Mouse (Mus musculus): ENCODE measurements around the gene Mapk8ip2. TPM values are rescaled to one million over a fixed set of nuclear protein-coding genes. Genes with fewer than 3 reads are reported as not detected.
A peak's percentile ranks its signal among the peaks of the same experiment; 100 is the strongest.

The Mapk8ip2 gene
- total RNA-seq, 2 experiments from 2014 or later, result 254 to 279 TPM

DNA sequence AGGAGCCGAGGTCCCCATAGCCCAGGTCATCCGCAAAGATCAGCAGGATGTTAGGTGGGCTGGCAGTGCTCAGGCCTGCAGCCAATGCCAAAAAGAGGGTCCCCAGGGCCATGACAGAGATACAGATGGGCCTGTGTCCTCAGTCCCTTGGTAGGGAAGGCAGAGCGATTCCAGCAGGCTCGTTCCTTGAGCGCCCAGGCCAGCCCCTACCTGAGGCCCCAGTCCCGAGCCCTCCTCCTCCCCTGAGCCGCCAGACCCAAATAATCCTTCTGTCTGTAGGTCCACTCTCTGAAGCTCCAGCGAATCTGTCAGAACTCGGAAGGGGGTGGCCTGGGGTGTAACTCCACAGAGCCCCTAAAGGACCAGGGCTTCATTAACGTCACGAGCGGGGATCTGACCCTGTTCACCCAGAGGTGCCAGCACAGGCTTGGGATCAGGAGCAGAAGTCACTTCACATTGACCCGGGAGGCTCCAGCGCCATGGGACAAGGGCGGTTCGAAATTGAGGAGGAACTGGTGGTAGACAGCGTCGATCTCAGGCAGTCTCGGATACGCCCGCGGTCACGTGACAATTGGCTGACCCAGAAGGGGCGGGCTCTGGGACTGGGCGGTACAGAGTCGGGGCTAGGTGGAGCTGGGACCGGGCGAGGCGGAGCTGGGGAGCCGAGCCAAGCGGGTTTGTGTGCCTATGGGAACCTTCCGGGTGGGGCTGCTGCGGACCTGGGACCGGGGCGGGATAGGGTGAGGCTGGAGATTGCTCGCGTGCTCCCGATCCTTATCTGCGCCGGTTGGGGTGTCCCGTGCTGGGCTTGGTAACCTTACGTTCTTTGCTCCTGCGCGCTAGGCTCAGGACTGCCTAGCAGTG is 22.1 kb downstream of the Mapk8ip2 start:
- H3K27ac ChIP-seq, result peak overlapping the region; percentile 98
- H3K4me3 ChIP-seq, result peak overlapping the region; percentile 57
- DNase-seq (ENCODE audit: low spot score in 2 of 2), result peak; percentile 88 to 94
- TF ChIP-seq CTCF (conservative IDR thresholded peaks at IDR 0.05), result no peak

DNA sequence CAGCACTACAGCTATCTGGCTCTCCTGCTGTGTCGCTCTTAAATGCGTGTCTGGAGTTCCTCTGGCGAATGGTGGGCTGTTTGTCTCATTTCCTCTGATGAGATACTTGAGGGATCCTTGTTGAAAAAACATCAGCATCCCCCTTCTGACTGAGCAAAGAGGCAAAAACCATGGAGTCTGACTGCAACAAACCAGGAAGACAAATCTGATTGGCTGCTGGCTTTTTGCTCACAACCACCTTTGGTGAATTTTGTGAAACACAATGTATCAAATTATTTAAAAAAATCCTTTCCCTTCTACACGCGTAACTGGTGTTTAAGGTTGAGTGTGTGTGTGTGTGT is 22.7 kb downstream of the Mapk8ip2 start:
- H3K27ac ChIP-seq, result peak overlapping the region; percentile 98
- peak overlapping the region; percentile 57 for H3K4me3 ChIP-seq
- no peak for DNase-seq (ENCODE audit: low spot score in 2 of 2)
- no peak for TF ChIP-seq CTCF (conservative IDR thresholded peaks at IDR 0.05)

DNA sequence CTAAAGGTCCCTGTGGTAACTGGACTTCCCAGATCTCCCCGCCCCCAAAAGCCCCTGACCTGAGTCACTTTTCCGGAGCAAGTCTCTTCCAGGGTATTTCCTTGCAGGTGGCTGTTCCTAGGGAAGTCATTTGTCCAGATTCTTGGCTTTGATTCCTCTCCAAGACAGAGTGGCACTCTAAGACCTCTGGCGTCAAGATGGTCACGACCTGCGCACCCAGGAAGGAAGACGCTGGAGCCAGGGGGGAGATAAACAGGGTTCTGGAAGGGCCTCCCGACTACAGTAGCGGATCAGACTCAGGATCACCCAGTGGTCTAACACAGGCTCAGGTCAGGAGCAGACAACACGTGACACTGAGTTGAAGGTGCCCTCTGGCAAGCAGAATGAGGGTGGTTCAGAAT is 23.4 kb downstream of the Mapk8ip2 start, which contains the start of gene Arsa:
Arsa (minus strand) TSS at position 335 of the 401 bp plus-strand sequence.
- no peak for TF ChIP-seq CTCF (conservative IDR thresholded peaks at IDR 0.05)
- Histone ChIP-seq H3K27ac (peak within 1 kb of the TSS; percentile 98), H3K4me3 (peak within 1 kb of the TSS; percentile 57)
- no peak for DNase-seq (ENCODE audit: low spot score in 2 of 2)

DNA sequence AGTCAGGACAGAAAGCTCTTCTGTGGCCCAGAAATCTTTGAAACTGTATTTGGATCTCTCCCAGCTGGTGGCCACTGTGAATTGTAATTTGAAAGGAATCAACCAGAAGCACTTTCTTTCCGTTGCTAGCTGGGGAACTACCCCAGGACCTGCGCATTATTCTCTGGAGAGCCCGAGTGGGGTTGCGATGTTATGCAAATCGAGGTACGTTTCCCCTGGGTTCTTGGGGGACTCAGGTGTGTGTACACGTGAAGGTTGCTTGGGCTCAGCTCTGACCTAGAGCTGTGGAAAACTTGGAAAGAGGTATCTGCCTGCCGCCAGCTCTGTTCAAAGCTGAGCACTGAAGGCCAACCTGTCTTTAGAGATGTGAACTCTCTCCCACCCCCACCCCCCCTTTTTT is 24.1 kb downstream of the Mapk8ip2 start:
- 0 out of 2 replicates have a peak overlapping the region, but pooled peaks have one; percentile 43 for H3K27ac ChIP-seq
- TF ChIP-seq CTCF (conservative IDR thresholded peaks at IDR 0.05), result no peak
- no peak for DNase-seq (ENCODE audit: low spot score in 2 of 2)

DNA sequence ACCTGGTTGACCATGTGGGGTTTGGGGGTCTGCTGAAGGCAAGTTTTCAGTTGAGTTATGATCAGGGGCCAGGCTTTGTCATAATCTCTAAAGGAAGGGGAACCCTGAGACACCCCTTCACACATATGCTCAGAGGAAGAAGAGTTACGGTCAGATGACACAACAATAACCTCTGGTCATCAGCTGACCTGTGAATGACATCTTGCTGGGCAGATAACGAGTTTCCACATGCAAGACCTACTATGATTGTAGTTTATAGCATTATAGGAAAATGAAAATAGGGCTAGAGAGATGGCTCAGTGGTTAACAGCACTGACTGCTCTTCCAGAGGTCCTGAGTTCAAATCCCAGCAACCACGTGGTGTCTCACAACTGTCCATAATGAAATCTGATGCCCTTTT is 24.9 kb downstream of the Mapk8ip2 start:
- no peak for TF ChIP-seq CTCF (conservative IDR thresholded peaks at IDR 0.05)
- H3K4me3 ChIP-seq, result no peak overlapping the region
- no peak overlapping the region for H3K27ac ChIP-seq
- no peak for DNase-seq (ENCODE audit: low spot score in 2 of 2)

More for the DNA sequence above, 24.1 kb downstream of the Mapk8ip2 start:
- H3K4me3 ChIP-seq, result no peak overlapping the region

DNA sequence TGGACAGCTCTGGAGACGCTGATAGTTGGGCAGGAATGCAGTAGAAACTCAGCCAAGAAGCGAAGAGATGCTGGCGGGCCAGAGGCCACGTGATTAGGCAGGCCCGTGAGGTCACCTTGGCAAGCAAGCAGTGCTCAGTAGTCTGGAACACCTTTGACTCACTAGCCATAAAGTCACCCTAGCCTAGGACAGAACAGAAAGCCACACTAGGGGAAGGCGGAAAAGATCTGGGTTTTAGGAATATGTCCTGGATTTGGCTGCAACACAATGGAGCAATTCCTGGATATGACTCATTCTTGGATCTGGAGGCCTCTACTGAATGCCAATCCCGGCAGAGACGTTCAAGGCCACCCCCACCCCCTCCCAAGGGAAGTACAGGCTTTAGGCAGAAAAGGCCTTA is 26.9 kb downstream of the Mapk8ip2 start:
- no peak for TF ChIP-seq CTCF (conservative IDR thresholded peaks at IDR 0.05)
- DNase-seq (ENCODE audit: low spot score in 2 of 2), result no peak
- no peak overlapping the region for H3K4me3 ChIP-seq
- peak overlapping the region; percentile 65 for H3K27ac ChIP-seq

DNA sequence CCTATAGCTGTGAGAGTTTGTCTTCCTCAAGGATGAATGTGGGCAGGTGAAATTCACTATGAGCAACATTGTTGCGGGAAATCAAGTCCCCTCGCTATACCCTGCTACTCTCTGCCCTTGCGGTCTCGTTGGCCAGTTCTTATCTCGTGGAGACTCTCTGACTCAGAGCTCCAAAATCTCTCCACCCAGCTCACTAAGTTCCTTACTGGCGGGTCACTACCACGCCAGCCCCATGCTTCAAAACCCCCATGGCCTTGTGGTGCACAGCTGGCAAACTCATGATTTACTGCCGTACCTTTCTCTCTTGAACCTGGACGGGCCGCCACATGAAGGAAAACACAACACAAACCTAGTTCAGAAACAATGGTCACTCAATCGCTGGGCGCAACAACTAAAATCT is 34.5 kb downstream of the Mapk8ip2 start:
- Histone ChIP-seq H3K27ac (no peak overlapping the region), H3K4me3 (no peak overlapping the region)
- no peak for TF ChIP-seq CTCF (conservative IDR thresholded peaks at IDR 0.05)

DNA sequence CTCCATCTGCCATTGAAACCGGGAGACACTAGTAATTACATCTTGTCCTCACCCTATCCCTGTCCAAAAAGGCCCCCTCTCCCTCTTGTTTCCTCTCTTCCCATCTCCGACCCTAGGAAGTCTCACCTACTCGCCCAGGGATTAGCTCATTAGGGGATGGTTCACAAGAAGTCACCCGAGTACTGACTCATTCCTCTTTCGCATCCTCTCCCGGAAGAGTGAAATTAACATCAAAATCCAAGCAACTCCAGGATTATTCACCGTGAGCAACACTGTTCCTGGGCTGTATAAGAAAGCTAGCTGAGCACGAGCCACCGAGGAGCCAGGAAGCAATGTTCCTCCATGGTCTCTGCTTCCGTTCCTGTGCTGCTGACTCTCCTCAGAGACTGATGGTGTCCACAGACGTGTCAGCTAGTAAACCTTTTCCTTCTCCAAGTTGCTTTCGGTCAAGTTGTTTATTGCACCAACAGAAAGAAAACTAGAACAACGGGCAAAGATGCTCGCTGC is 35.0 kb downstream of the Mapk8ip2 start:
- TF ChIP-seq CTCF (conservative IDR thresholded peaks at IDR 0.05), result no peak
- Histone ChIP-seq H3K4me3 (no peak overlapping the region), H3K27ac (no peak overlapping the region)
- DNase-seq (ENCODE audit: low spot score in 2 of 2), result no peak

More for the DNA sequence above, 34.5 kb downstream of the Mapk8ip2 start:
- DNase-seq (ENCODE audit: low spot score in 2 of 2), result no peak

DNA sequence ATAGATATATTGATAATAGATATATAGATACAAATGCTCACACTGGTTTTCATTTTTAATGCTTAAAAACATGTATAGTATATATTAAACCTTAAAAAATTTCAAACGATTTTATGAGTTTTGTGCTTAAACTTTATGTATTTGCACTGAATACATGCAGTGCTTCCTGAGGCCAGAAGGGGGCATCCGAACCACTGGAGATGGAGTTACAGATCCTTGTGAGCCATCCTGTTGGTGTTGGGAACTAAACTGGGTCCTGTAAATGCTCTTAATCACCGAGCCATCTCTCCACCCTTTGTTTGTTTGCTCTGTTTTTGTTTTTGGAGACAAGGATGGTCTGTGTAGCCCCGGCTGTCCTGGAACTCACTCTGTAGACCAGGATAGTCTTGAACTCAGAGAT is 41.3 kb downstream of the Mapk8ip2 start:
- no peak overlapping the region for H3K4me3 ChIP-seq
- no peak overlapping the region for H3K27ac ChIP-seq
- TF ChIP-seq CTCF (conservative IDR thresholded peaks at IDR 0.05), result peak; percentile 73
- no peak for DNase-seq (ENCODE audit: low spot score in 2 of 2)

DNA sequence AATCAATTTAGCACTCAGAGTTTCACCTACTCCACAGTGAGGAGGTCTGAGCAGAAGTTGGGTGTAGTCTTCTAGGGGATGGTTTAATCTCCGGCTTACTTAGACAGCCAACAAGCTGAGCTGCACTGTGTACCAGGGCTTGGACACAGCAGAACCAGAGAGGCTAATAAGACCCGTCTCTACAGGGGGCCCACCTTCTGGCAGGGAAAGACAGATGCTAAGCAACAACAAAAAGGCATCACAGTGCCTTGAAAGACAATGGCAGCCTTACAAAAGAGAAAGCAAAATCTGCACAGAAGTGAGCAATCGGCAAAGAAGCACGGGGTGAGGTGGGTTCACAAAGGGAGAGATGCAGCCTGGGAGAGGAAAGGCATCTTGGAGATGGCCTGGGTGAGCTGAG is 42.4 kb downstream of the Mapk8ip2 start:
- Histone ChIP-seq H3K4me3 (no peak overlapping the region), H3K27ac (no peak overlapping the region)
- TF ChIP-seq CTCF (conservative IDR thresholded peaks at IDR 0.05), result no peak
- DNase-seq (ENCODE audit: low spot score in 2 of 2), result no peak

DNA sequence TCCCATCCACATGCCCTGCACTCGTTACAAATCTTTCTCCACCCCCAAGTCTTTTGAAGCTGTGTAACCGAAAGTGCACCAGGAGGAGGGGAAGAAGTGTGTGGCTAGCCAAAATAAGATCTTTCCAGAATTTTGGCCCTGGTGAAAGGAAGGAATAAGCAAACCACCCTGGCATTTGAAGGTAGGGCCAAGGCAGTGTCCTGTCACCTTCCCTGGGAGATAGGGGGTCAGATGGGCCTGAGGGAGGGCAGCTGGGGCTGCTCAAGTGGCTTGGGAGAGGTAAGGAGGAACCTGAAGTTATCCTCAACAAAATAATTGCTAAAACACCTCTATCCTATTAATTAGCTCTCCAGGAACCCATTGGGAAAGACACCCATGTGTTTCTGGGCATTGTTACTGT is 43.1 kb downstream of the Mapk8ip2 start:
- peak overlapping the region; percentile 97; the same call in 1 of the 2 replicates for H3K27ac ChIP-seq
- no peak for TF ChIP-seq CTCF (conservative IDR thresholded peaks at IDR 0.05)
- H3K4me3 ChIP-seq, result no peak overlapping the region
- no peak for DNase-seq (ENCODE audit: low spot score in 2 of 2)

DNA sequence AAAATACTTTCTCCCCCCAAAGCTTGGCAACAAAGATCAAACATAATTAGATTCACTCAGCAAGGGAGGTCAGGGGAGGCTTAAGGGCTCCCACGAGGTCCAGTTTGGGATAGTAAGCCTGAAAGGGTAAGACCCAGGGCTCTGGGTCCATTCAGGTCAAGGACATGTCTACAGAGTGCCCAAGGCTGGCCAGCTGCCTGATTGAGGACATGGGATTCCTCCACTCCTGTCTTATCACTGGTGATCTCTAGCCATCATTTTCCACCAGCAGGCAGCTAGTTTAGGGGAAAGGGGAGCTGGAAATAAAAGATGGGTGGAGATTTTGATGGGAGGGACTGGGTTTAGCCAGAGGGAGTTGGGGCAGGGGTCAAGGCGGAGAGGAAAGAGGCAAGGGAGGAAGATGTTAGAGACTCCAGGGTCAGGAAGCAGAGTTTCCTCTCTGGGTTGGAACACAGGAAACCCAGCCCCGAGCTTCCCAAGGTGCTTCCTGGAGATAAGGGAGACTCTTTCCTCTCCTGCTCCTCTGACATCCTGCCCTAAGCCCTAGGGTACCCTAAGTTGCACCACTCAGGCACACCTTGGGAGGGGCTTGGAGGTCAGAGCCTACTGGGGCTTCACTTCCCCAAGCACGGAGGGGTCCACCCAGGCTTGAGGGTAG is 43.8 kb downstream of the Mapk8ip2 start:
- DNase-seq (ENCODE audit: low spot score in 2 of 2), result no peak
- Histone ChIP-seq H3K4me3 (peak overlapping the region; percentile 81), H3K27ac (peak overlapping the region; percentile 97)
- no peak for TF ChIP-seq CTCF (conservative IDR thresholded peaks at IDR 0.05)
